Mouse (Mus musculus) testis, adult 2 months (tissue): ENCODE data around the gene Insl5.

Experiments used
- CTCF ChIP-seq: fragments of 200-500 bp; IDR thresholded peaks from 2 replicates; pipeline ENCODE4 v1.5.1; 2012; ENCODE audit warnings: low read depth, mild to moderate bottlenecking, inconsistent platforms, low read length, moderate library complexity; ENCODE audit not compliant: control insufficient read depth, insufficient read depth, insufficient replicate concordance
- POLR2A ChIP-seq: fragments of 200-500 bp; IDR thresholded peaks from 2 replicates; pipeline ENCODE4 v1.6.1; 2012; ENCODE audit warnings: low read depth, mild to moderate bottlenecking, inconsistent platforms, low read length, moderate library complexity; ENCODE audit not compliant: control insufficient read depth

- TF ChIP-seq POLR2A = no peak
- TF ChIP-seq CTCF = no peak
These were observed 47.3 kb downstream of the Insl5 start for GRCm38 (mm10) chr4:102979385-102979784.
